Mouse (Mus musculus) liver, postnatal 0 days (tissue): ENCODE measurements around the gene Prim1.

Experiments
- CTCF ChIP-seq: sonication (generic); IDR thresholded peaks from 2 replicates; pipeline ENCODE4 v1.5.1; 2016; ENCODE audit warnings: antibody characterized with exemption, low read depth
- EP300 ChIP-seq: IDR thresholded peaks from 2 replicates; pipeline ENCODE4 v1.6.1; 2016; ENCODE audit warnings: antibody characterized with exemption, low read depth, mild to moderate bottlenecking

DNA sequence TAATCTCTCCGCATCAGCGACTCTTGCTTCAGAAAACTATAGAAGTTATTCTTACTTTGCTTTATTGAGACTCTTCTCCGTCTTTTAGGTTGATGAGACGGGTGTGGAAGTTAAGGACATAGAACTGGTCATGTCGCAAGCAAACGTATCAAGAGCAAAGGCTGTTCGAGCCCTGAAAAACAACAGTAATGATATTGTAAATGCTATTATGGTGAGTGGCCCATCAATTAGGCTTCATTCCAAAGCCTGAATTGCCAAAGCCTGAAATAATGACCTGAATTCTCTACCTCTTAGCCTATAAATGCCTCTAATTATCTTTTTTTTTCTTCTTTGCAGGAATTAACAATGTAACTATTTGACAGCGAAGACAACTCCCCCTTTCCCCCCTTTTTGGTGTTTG is 33.2 kb downstream of the Prim1 start:
- TF ChIP-seq CTCF (no peak), EP300 (no peak)
